Mouse (Mus musculus) ES-E14 (cell line): Measurements from ENCODE around the gene Tspear.

ENCODE experiments used
- MAFK ChIP-seq: IDR thresholded peaks from 2 replicates; pipeline ENCODE4 v1.6.1; 2014; ENCODE audit warnings: mild to moderate bottlenecking, low read depth, low read length, inconsistent platforms; ENCODE audit not compliant: insufficient read depth
- ZNF384 ChIP-seq: IDR thresholded peaks from 2 replicates; pipeline ENCODE4 v1.6.1; 2012; ENCODE audit warnings: low read depth, low read length, inconsistent platforms

- no peak for TF ChIP-seq MAFK
- no peak for TF ChIP-seq ZNF384
These were observed 111.3 kb downstream of the Tspear start for GRCm38 (mm10) chr10:77797677-77798076.
